Mouse (Mus musculus) thymus, adult 2 months (tissue): Measurements from ENCODE around the gene Atxn1. TPM values are rescaled to one million over a fixed set of nuclear protein-coding genes. Genes with fewer than 3 reads are reported as not detected.

Source experiments
- DNase-seq: peaks from one replicate; pipeline ENCODE4 v3.0.0; 2021
- H3K27ac ChIP-seq: fragments of 200-500 bp; 2 replicates; pipeline ENCODE4 v1.5.1; 2012; ENCODE audit warnings: low read length, control low read depth; ENCODE audit not compliant: control insufficient read depth, insufficient read depth
- H3K27me3 ChIP-seq: fragments of 200-500 bp; 2 replicates; pipeline ENCODE4 v1.6.1; 2012; ENCODE audit warnings: mild to moderate bottlenecking, low read length, moderate library complexity, mixed read lengths; ENCODE audit not compliant: control insufficient read depth, insufficient read depth
- H3K36me3 ChIP-seq: fragments of 200-500 bp; 2 replicates; pipeline ENCODE4 v1.6.1; 2012; ENCODE audit warnings: mild to moderate bottlenecking, low read length, moderate library complexity; ENCODE audit not compliant: control insufficient read depth, insufficient read depth
- H3K4me1 ChIP-seq: fragments of 200-500 bp; replicated peaks from 2 replicates; pipeline ENCODE4 v1.6.1; 2012; ENCODE audit warnings: low read length; ENCODE audit not compliant: control insufficient read depth, insufficient read depth
- H3K4me3 ChIP-seq: fragments of 200-500 bp; 2 replicates; pipeline ENCODE4 v1.5.1; 2012; ENCODE audit warnings: mild to moderate bottlenecking, low read length, control low read depth, moderate library complexity; ENCODE audit not compliant: control insufficient read depth, insufficient read depth
- CTCF ChIP-seq: fragments of 200-500 bp; IDR thresholded peaks from 2 replicates; pipeline ENCODE4 v1.5.1; 2012; ENCODE audit warnings: mild to moderate bottlenecking, control low read depth, low read length, moderate library complexity, borderline replicate concordance; ENCODE audit not compliant: control insufficient read depth, poor library complexity, insufficient read depth; ENCODE audit errors: extremely low read depth
- POLR2A ChIP-seq: fragments of 200-500 bp; IDR thresholded peaks from 2 replicates; pipeline ENCODE4 v1.6.1; 2012; ENCODE audit warnings: mild to moderate bottlenecking, low read length, control low read depth, moderate library complexity; ENCODE audit not compliant: control insufficient read depth, poor library complexity, insufficient read depth; ENCODE audit errors: extremely low read depth
- WGBS: fragments of 180-500 bp; shearing (Covaris S2); methylation state at CpG from one replicate; pipeline ENCODE4 v1.1.7; 2018; 5-methylcytosine and 5-hydroxymethylcytosine counted together
- polyA plus RNA-seq: library from polyadenylated mRNA; depleted of rRNA; stranded (reverse); fragments of >200 nt; gene quantifications from 2 replicates; pipeline ENCODE4 v1.2.3, GENCODE M21; 2012

Atxn1 gene
- polyA plus RNA-seq, 1 experiment: 13.5 TPM

DNA sequence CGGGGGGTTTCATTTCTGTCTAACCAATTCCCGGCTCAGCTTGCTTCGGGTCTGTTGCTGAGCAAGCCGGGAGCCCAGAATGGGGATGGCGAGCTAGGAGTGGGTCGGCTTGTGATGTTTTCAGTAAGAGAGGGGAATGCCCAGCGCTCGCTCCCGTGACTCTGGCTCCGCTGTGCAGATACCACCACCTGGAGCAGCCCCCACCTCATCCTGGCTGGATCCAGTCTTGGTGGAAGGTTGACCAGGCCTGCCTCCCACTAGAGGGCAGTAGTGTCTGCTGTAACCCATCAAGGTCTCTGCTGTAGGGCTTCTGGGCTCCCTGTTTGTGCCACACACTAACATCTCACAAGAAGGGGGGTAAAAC lies 425.6 kb downstream of the Atxn1 start:
- H3K4me1 ChIP-seq: no peaks in the 10 kb centered on the region
- H3K4me3 ChIP-seq: no peak overlapping the region
- peak; percentile 48; the same call in 1 of the 2 replicates for TF ChIP-seq CTCF
- no peak for TF ChIP-seq POLR2A
- H3K27ac ChIP-seq: no peak overlapping the region
- no peaks in the 10 kb centered on the region for H3K27me3 ChIP-seq
- no peaks in the 10 kb centered on the region for H3K36me3 ChIP-seq
- WGBS: 49% methylated on average over 10 of the region's 10 CpGs
- DNase-seq: peak; percentile 54

DNA sequence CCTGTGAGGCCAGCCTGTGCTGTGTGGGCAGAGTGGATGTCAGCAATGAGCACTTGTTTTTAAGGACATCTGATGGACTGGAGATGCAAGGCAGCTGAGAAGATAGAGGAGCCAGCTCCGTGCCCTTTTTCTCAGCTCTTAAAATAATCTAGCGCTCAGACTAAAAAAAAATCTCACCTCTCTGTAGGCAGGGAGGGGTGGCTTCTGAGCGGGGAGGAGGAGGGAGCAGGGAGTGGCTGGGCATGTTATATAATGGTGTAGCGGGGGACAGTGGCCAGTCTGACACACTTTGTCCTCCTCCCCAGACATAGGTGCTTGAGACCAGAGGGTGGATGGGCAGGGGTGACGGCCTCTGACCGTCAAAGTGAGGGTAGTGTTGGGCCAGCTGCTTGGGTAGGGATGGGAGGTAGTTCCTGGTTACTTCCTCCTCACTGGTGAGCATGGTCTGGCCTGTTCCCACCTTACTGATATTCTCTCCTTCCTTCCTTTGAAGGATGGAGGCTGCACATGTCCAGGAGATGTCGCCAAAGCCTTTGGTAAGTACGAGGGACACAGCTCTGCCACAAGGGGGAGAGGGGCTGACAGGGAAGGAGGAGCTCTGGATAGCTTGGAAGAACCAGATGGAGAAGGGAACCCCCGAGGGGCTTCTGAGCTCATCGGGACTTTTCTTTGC lies 426.1 kb downstream of the Atxn1 start:
- whole genome bisulfite sequencing: 61% methylated on average over 10 of the region's 10 CpGs
- TF ChIP-seq CTCF (0 out of 2 replicates have a peak, but pooled peaks have one; percentile 17), POLR2A (no peak)
- Histone ChIP-seq H3K27me3 (no peaks in the 10 kb centered on the region), H3K4me1 (no peaks in the 10 kb centered on the region), H3K4me3 (no peak overlapping the region), H3K36me3 (no peaks in the 10 kb centered on the region), H3K27ac (no peak overlapping the region)
- no peak for DNase-seq

DNA sequence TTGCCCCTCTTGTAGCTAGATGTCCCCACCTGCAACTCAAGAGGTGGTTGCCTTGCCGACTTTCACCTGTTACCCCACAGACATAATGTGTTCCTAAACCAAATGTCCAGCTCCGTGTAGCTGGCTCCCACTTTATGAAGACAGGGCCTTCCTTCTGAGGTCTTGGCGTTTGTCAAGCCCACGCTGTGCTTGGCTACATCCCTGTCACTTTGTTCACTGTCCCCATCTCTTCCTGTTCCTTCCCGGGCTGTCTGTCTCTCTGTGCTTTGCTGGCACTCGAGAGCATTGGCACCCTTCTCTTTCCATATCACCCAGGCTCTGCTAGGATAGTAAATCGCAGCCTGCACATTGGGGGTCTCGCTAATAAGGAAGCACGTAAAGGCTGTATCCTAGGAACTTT lies 426.7 kb downstream of the Atxn1 start:
- H3K27me3 ChIP-seq: no peaks in the 10 kb centered on the region
- no peaks in the 10 kb centered on the region for H3K36me3 ChIP-seq
- no peak for TF ChIP-seq POLR2A
- TF ChIP-seq CTCF: no peak
- no peak for DNase-seq
- 92% methylated on average over 9 of the region's 9 CpGs for WGBS
- no peak overlapping the region for H3K27ac ChIP-seq
- no peak overlapping the region for H3K4me3 ChIP-seq
- H3K4me1 ChIP-seq: no peaks in the 10 kb centered on the region

DNA sequence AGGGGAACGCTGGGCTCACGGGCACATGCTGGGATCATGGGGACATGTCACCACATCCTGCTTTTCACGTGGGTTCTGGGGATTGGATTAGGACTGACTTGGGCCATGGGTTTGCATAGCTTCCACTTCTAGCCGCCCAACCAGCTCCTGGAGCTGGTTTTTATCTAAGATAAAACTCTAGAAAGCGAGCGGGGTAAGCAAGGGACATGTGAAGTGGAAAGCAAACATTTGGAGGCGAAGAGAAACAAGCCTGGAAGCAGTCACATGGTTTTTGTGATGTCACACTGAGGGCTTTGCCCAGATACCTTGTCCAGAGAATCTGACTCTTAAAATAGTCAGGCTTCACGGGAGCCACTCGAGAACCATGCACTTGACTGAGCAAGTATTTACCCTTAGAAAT lies 427.7 kb downstream of the Atxn1 start:
- no peaks in the 10 kb centered on the region for H3K4me1 ChIP-seq
- TF ChIP-seq CTCF (no peak), POLR2A (no peak)
- H3K36me3 ChIP-seq: no peaks in the 10 kb centered on the region
- DNase-seq: no peak
- H3K4me3 ChIP-seq: no peak overlapping the region
- no peaks in the 10 kb centered on the region for H3K27me3 ChIP-seq
- no peak overlapping the region for H3K27ac ChIP-seq
- 90% methylated on average over 9 of the region's 9 CpGs for WGBS

DNA sequence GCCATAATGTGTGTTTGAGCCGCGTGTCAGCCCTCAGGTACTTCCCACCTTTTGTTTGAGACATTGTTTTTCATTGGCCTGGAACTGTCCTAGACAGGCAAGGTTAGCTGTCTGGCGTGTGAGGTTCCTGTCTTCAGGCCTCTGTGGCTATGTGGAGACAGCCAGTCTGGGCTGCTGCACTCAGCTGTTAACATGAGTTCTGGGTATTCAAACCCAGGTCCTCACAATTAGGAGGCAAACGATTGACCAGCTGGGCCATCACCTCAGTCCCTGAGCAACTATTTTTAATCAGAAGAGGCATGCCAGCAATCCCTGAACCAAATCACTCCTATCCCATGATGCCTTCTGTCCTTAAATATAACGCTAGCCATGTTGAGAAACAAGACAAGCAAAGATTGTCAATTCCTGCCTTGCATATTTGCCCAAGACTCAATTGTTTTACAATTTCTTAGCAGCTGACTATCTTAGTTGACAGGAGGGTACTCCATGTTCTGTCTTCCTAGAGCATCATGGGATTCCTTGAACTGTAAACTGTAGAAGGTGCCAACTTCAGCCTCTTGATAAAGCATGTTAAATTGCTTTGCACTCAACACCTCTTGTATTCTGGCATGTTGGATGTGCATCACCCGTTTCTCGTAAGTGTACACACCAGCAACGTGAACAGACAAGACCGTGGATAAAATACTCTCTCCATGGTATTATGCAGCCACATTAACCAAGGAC lies 428.9 kb downstream of the Atxn1 start:
- TF ChIP-seq POLR2A (no peak), CTCF (no peak)
- H3K36me3 ChIP-seq: no peaks in the 10 kb centered on the region
- no peaks in the 10 kb centered on the region for H3K27me3 ChIP-seq
- H3K4me3 ChIP-seq: no peak overlapping the region
- no peak overlapping the region for H3K27ac ChIP-seq
- no peak for DNase-seq
- 92% methylated on average over 9 of the region's 9 CpGs for WGBS
- no peaks in the 10 kb centered on the region for H3K4me1 ChIP-seq

DNA sequence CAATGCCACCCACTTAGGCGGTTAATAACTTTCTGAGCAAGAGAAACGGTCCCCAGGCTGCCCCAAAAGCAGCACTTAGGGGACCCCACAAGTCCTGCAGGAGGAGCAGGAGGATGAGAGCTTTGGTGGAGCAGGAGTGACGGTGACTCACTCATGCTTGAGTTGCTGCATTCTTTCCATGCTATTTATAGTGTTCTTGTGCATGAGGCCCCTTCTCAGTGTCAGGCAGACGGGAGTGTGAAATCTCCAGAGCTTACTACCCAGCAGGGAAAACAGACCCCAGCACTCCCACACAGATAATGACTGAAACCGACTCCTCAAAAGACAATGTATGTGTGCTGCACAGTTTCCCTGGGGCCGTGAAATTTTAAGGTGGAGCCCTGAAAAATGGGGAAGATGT lies 434.1 kb downstream of the Atxn1 start:
- 57% methylated on average over 6 of the region's 6 CpGs for WGBS
- no peak for DNase-seq
- Histone ChIP-seq H3K4me1 (peaks cover 3% of the 10 kb centered on the region), H3K27me3 (no peaks in the 10 kb centered on the region), H3K36me3 (no peaks in the 10 kb centered on the region), H3K4me3 (no peak overlapping the region), H3K27ac (no peak overlapping the region)
- TF ChIP-seq CTCF (no peak), POLR2A (no peak)

DNA sequence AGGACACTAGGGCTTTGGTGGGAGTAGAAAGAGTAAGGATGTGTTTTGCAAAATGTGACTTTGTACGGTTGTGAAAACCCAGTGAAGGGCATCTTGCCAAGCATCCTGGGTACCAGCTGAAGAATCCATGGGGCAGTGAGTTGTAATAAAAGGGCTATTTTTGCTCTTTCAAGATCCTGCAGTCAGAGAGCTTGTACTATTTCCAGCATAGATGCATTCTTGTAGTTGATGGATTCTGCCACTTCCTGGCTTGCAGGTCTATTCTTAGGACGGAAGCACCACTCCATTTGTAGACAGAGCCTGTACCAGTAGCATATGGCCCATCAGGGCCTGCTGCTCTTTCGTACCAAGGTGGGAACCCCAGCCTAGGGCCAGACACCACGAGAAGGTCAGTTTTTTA lies 436.0 kb downstream of the Atxn1 start:
- no peak overlapping the region for H3K4me3 ChIP-seq
- no peaks in the 10 kb centered on the region for H3K36me3 ChIP-seq
- no peak overlapping the region for H3K27ac ChIP-seq
- no peak for DNase-seq
- H3K4me1 ChIP-seq: peaks cover 3% of the 10 kb centered on the region
- TF ChIP-seq POLR2A: no peak
- no peak for TF ChIP-seq CTCF
- H3K27me3 ChIP-seq: no peaks in the 10 kb centered on the region
- 95% methylated on average over 4 of the region's 4 CpGs for WGBS
